Mouse (Mus musculus) megakaryocyte, embryonic 14.5 days (primary cell): Measurements from ENCODE around the gene Tspear.

Experiments
- FLI1 ChIP-seq: IDR thresholded peaks from 2 replicates; pipeline ENCODE4 v1.6.1; 2012; ENCODE audit warnings: low read length, inconsistent platforms, mixed read lengths
- GATA1 ChIP-seq: IDR thresholded peaks from 3 replicates; pipeline ENCODE4 v1.6.1; 2012; ENCODE audit warnings: mixed read lengths, low read length, inconsistent platforms, borderline replicate concordance

- TF ChIP-seq FLI1 (no peak), GATA1 (no peak)
Measured at GRCm38 (mm10) chr10:77794976-77795375, 108.6 kb downstream of the Tspear start, which contains the start of gene Gm9639.
